9 mouse cellular contexts compared by ENCODE assay signal in genomic region chr6:41458632-41459031, GRCm38 (mm10). TPM values are rescaled to one million over a fixed set of nuclear protein-coding genes. Genes with fewer than 3 reads are reported as not detected.
"Had no signal": no experiment of that assay in that cellular context is flagged by ENCODE, and none has a peak within 500 bp of the region (broad histone marks: within the 10 kb centered on the region; RNA-seq: fewer than 3 reads in every experiment).

Gene Prss1, plus strand, starts transcription at chr6:41458932.

RNA-seq across cellular contexts. Expression of gene Prss1, which starts in this region (rescaled TPM):
- polyA plus RNA-seq: neural tube, embryonic 11.5 days; neural tube, embryonic 12.5 days; neural tube, embryonic 13.5 days; neural tube, embryonic 14.5 days; neural tube, embryonic 15.5 days; small intestine, adult 2 months; stomach, embryonic 14.5 days; testis, adult 2 months; urinary bladder, adult 2 months had no signal
